Mouse (Mus musculus): ENCODE measurements around the gene Bnc2. TPM values are rescaled to one million over a fixed set of nuclear protein-coding genes. Genes with fewer than 3 reads are reported as not detected.

Gene Bnc2
- polyA plus RNA-seq, 1 experiment from 2014 or later, result 18.0 TPM

- H3K9ac ChIP-seq, result no peak overlapping the region
- ATAC-seq, result no peak
- 92% methylated on average over 11 of the region's 11 CpGs for WGBS
- peaks cover under 1% of the 10 kb centered on the region; the same call in 1 of the 2 replicates for H3K4me1 ChIP-seq (replicated peaks)
- H3K36me3 ChIP-seq, result no peaks in the 10 kb centered on the region
- H3K4me3 ChIP-seq (replicated peaks), result no peak overlapping the region
- no peak overlapping the region for H3K27ac ChIP-seq
- H3K4me2 ChIP-seq (replicated peaks), result no peak overlapping the region
- no peaks in the 10 kb centered on the region for H3K27me3 ChIP-seq (replicated peaks)
- H3K9me3 ChIP-seq, result no peaks in the 10 kb centered on the region
These were observed 145.9 kb downstream of the Bnc2 start for GRCm38 (mm10) chr4:84528886-84529789.

GRCm38 (mm10) chr4:84528358-84528757 is 146.7 kb downstream of the Bnc2 start:
- Histone ChIP-seq H3K4me2 (replicated peaks) (no peak overlapping the region), H3K36me3 (no peaks in the 10 kb centered on the region), H3K4me3 (replicated peaks) (no peak overlapping the region), H3K4me1 (replicated peaks) (peaks cover 8% of the 10 kb centered on the region), H3K9ac (no peak overlapping the region), H3K9me3 (no peaks in the 10 kb centered on the region), H3K27ac (no peak overlapping the region), H3K27me3 (replicated peaks) (no peaks in the 10 kb centered on the region)
- ATAC-seq, result no peak
- WGBS, result 86% methylated on average over 2 of the region's 2 CpGs

GRCm38 (mm10) chr4:84527066-84527933 is 147.8 kb downstream of the Bnc2 start:
- WGBS, result 37% methylated on average over 15 of the region's 15 CpGs

GRCm38 (mm10) chr4:84523651-84524221 is 151.3 kb downstream of the Bnc2 start:
- Histone ChIP-seq H3K9ac (no peak overlapping the region), H3K27me3 (replicated peaks) (no peaks in the 10 kb centered on the region), H3K9me3 (no peaks in the 10 kb centered on the region), H3K27ac (peak overlapping the region; percentile 79), H3K36me3 (no peaks in the 10 kb centered on the region), H3K4me3 (replicated peaks) (no peak overlapping the region), H3K4me2 (replicated peaks) (peak overlapping the region; percentile 22; the same call in 1 of the 2 replicates), H3K4me1 (replicated peaks) (peaks cover 15% of the 10 kb centered on the region)
- WGBS, result 28% methylated on average over 4 of the region's 4 CpGs
- peak; percentile 62; the same call in 1 of the 2 replicates for ATAC-seq

More at GRCm38 (mm10) chr4:84527066-84527933, 147.8 kb downstream of the Bnc2 start:
- H3K9ac ChIP-seq, result no peak overlapping the region
- no peaks in the 10 kb centered on the region for H3K27me3 ChIP-seq (replicated peaks)
- no peaks in the 10 kb centered on the region for H3K36me3 ChIP-seq
- peaks cover 15% of the 10 kb centered on the region for H3K4me1 ChIP-seq (replicated peaks)
- no peak overlapping the region for H3K27ac ChIP-seq
- no peak overlapping the region for H3K4me2 ChIP-seq (replicated peaks)
- no peaks in the 10 kb centered on the region for H3K9me3 ChIP-seq
- ATAC-seq, result no peak
- H3K4me3 ChIP-seq (replicated peaks), result no peak overlapping the region

GRCm38 (mm10) chr4:84523211-84523610 is 151.9 kb downstream of the Bnc2 start:
- peak overlapping the region; percentile 22 for H3K4me2 ChIP-seq (replicated peaks)
- H3K27me3 ChIP-seq (replicated peaks), result no peaks in the 10 kb centered on the region
- WGBS, result 7% methylated on average over 5 of the region's 5 CpGs

GRCm38 (mm10) chr4:84521562-84521961 is 153.5 kb downstream of the Bnc2 start:
- no peak overlapping the region for H3K27ac ChIP-seq
- H3K9me3 ChIP-seq, result no peaks in the 10 kb centered on the region
- no peaks in the 10 kb centered on the region for H3K36me3 ChIP-seq
- no peaks in the 10 kb centered on the region for H3K27me3 ChIP-seq (replicated peaks)
- H3K9ac ChIP-seq, result no peak overlapping the region
- 82% methylated on average over 5 of the region's 5 CpGs for WGBS
- no peak overlapping the region for H3K4me3 ChIP-seq (replicated peaks)
- H3K4me1 ChIP-seq (replicated peaks), result peaks cover 15% of the 10 kb centered on the region
- no peak for ATAC-seq
- H3K4me2 ChIP-seq (replicated peaks), result no peak overlapping the region

More at GRCm38 (mm10) chr4:84523211-84523610, 151.9 kb downstream of the Bnc2 start:
- H3K27ac ChIP-seq, result peak overlapping the region; percentile 79
- H3K9me3 ChIP-seq, result no peaks in the 10 kb centered on the region
- H3K4me3 ChIP-seq (replicated peaks), result no peak overlapping the region
- H3K9ac ChIP-seq, result no peak overlapping the region
- peak; percentile 88 for ATAC-seq
- peaks cover 15% of the 10 kb centered on the region for H3K4me1 ChIP-seq (replicated peaks)
- H3K36me3 ChIP-seq, result no peaks in the 10 kb centered on the region

GRCm38 (mm10) chr4:84510466-84510865 is 164.6 kb downstream of the Bnc2 start:
- no peak overlapping the region for H3K4me2 ChIP-seq (replicated peaks)
- H3K9ac ChIP-seq, result no peak overlapping the region
- no peak for ATAC-seq
- H3K27ac ChIP-seq, result no peak overlapping the region
- H3K4me3 ChIP-seq (replicated peaks), result no peak overlapping the region
- WGBS, result 96% methylated on average over 1 of the region's 1 CpGs
- H3K36me3 ChIP-seq, result no peaks in the 10 kb centered on the region
- no peaks in the 10 kb centered on the region for H3K4me1 ChIP-seq (replicated peaks)
- no peaks in the 10 kb centered on the region for H3K27me3 ChIP-seq (replicated peaks)
- no peaks in the 10 kb centered on the region for H3K9me3 ChIP-seq

- Histone ChIP-seq H3K4me2 (replicated peaks) (no peak overlapping the region), H3K9me3 (no peaks in the 10 kb centered on the region), H3K27me3 (replicated peaks) (no peaks in the 10 kb centered on the region), H3K36me3 (no peaks in the 10 kb centered on the region), H3K27ac (no peak overlapping the region), H3K9ac (no peak overlapping the region), H3K4me1 (replicated peaks) (no peaks in the 10 kb centered on the region), H3K4me3 (replicated peaks) (no peak overlapping the region)
- WGBS, result 90% methylated on average over 3 of the region's 3 CpGs
- no peak for ATAC-seq
These were observed 167.5 kb downstream of the Bnc2 start for GRCm38 (mm10) chr4:84507551-84507950.

- ATAC-seq, result no peak
- no peaks in the 10 kb centered on the region for H3K9me3 ChIP-seq
- WGBS, result 57% methylated on average over 8 of the region's 8 CpGs
These were observed 172.3 kb downstream of the Bnc2 start for GRCm38 (mm10) chr4:84502581-84503269.

GRCm38 (mm10) chr4:84500796-84501349 is 174.2 kb downstream of the Bnc2 start:
- no peak for ATAC-seq
- no peak overlapping the region for H3K9ac ChIP-seq
- 45% methylated on average over 4 of the region's 4 CpGs for WGBS
- no peaks in the 10 kb centered on the region for H3K9me3 ChIP-seq
- H3K36me3 ChIP-seq, result no peaks in the 10 kb centered on the region
- no peak overlapping the region for H3K27ac ChIP-seq
- H3K4me3 ChIP-seq (replicated peaks), result no peak overlapping the region
- H3K27me3 ChIP-seq (replicated peaks), result no peaks in the 10 kb centered on the region
- H3K4me2 ChIP-seq (replicated peaks), result no peak overlapping the region
- peaks cover 3% of the 10 kb centered on the region; the same call in 1 of the 2 replicates for H3K4me1 ChIP-seq (replicated peaks)

More at GRCm38 (mm10) chr4:84502581-84503269, 172.3 kb downstream of the Bnc2 start:
- peaks cover 3% of the 10 kb centered on the region; the same call in 1 of the 2 replicates for H3K4me1 ChIP-seq (replicated peaks)
- no peak overlapping the region for H3K27ac ChIP-seq
- no peaks in the 10 kb centered on the region for H3K27me3 ChIP-seq (replicated peaks)
- H3K9ac ChIP-seq, result no peak overlapping the region
- no peak overlapping the region for H3K4me2 ChIP-seq (replicated peaks)
- no peak overlapping the region for H3K4me3 ChIP-seq (replicated peaks)
- H3K36me3 ChIP-seq, result no peaks in the 10 kb centered on the region

- no peak for ATAC-seq
- Histone ChIP-seq H3K9ac (no peak overlapping the region), H3K27me3 (replicated peaks) (no peaks in the 10 kb centered on the region), H3K27ac (no peak overlapping the region), H3K9me3 (no peaks in the 10 kb centered on the region), H3K36me3 (no peaks in the 10 kb centered on the region), H3K4me1 (replicated peaks) (peaks cover 3% of the 10 kb centered on the region; the same call in 1 of the 2 replicates), H3K4me2 (replicated peaks) (no peak overlapping the region), H3K4me3 (replicated peaks) (no peak overlapping the region)
- 62% methylated on average over 9 of the region's 9 CpGs for WGBS
These were observed 174.8 kb downstream of the Bnc2 start for GRCm38 (mm10) chr4:84500259-84500658.

All from intestine, embryonic 15.5 days (tissue).